Mouse (Mus musculus) C2C12 (cell line): Measurements from ENCODE around the gene Erc1.

ENCODE experiments used
- CTCF ChIP-seq: IDR thresholded peaks from one replicate; pipeline ENCODE4 v1.5.1; 2011; ENCODE audit not compliant: control insufficient read depth, insufficient read depth, insufficient read length
- MAX ChIP-seq: IDR thresholded peaks from one replicate; pipeline ENCODE4 v1.6.1; 2011; ENCODE audit warnings: mild to moderate bottlenecking, control low read depth
- MYOD1 ChIP-seq: IDR thresholded peaks from one replicate; pipeline ENCODE4 v1.6.1; 2011; ENCODE audit warnings: low read depth; ENCODE audit not compliant: control insufficient read depth, insufficient read length
- USF1 ChIP-seq: IDR thresholded peaks from one replicate; pipeline ENCODE4 v1.6.1; 2011; ENCODE audit warnings: low read depth, mild to moderate bottlenecking, control low read depth, moderate library complexity

DNA sequence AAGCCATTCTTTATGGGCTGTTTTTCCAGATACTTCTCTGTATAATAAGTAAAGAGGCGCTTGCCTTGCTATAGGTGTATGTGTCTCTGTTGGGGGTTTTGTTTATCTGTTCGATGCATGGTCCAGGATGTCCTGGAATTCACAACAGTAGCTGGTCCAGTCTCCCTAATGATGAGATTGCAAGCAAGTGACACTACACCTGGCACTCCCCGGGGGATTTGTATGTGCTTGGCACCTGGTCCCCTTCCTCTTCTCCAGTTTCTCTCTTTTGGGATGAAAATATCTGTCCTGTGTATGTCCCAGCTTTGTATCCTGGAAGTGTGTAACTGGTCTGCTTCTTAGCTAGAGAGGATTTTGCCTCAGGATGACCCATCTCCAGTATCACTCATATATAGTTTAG, 1.9 kb upstream of the Erc1 start:
- TF ChIP-seq CTCF (no peak), MAX (no peak), USF1 (no peak), MYOD1 (no peak)
